Mouse (Mus musculus): ENCODE results near the gene D17Wsu92e. TPM values are rescaled to one million over a fixed set of nuclear protein-coding genes. Genes with fewer than 3 reads are reported as not detected.

D17Wsu92e gene
- 100 to 1,000 TPM; 219 to 228 TPM for total RNA-seq (2021)
- long read RNA-seq, experiment 1, transcript D17Wsu92e-202 (5 exons, 3,573 nt), result minor isoform, 13 of 153 reads
- long read RNA-seq, experiment 1, transcript D17Wsu92e-203 (5 exons, 3,892 nt), result major isoform, 64 of 153 reads
- long read RNA-seq, experiment 1, transcript D17Wsu92e-206 (4 exons, 1,348 nt), result minor isoform, 7 of 153 reads
- long read RNA-seq, experiment 1, partial matches to known transcripts, result 12 of 153 reads
- long read RNA-seq, experiment 1, other reads (novel, unspliced or antisense), result 57 of 153 reads
- long read RNA-seq, experiment 2, transcript D17Wsu92e-203 (5 exons, 3,892 nt), result major isoform, 59 of 137 reads
- long read RNA-seq, experiment 2, transcript D17Wsu92e-202 (5 exons, 3,573 nt), result minor isoform, 12 of 137 reads
- long read RNA-seq, experiment 2, transcript D17Wsu92e-206 (4 exons, 1,348 nt), result minor isoform, 6 of 137 reads
- long read RNA-seq, experiment 2, partial matches to known transcripts, result 7 of 137 reads
- long read RNA-seq, experiment 2, other reads (novel, unspliced or antisense), result 53 of 137 reads

- peak within 1 kb of the TSS; percentile 96 for H3K27ac ChIP-seq
- intact Hi-C loops (cut with DNase I), result loop anchor here (1.0 kb wide), 1 partner anchor 20 kb away; no protein-coding TSS in a partner anchor
- no peak; the same call in 1 of the 2 replicates for TF ChIP-seq CTCF (IDR thresholded peaks at IDR 0.05)
- peak within 1 kb of the TSS; percentile 85 for H3K4me3 ChIP-seq
- DNase-seq (ENCODE audit: extremely low spot score in 1 of 2, low spot score in 2 of 2), result peak; percentile 97 to 98
These were observed at the start of gene D17Wsu92e for GRCm38 (mm10) chr17:27820568-27821406. D17Wsu92e (minus strand) TSS chr17:27820648.

- intact Hi-C loops (cut with DNase I), result no loop called here
- Histone ChIP-seq H3K27ac (no peak overlapping the region), H3K4me3 (no peak overlapping the region)
- DNase-seq (ENCODE audit: extremely low spot score in 1 of 2, low spot score in 2 of 2), result no peak
- no peak for TF ChIP-seq CTCF (IDR thresholded peaks at IDR 0.05)
These were observed 46.3 kb upstream of the D17Wsu92e start for GRCm38 (mm10) chr17:27866737-27867136.

GRCm38 (mm10) chr17:27865461-27865860 is 45.0 kb upstream of the D17Wsu92e start:
- DNase-seq (ENCODE audit: extremely low spot score in 1 of 2, low spot score in 2 of 2), result no peak
- intact Hi-C loops (cut with DNase I), result no loop called here
- peak; percentile 29 for TF ChIP-seq CTCF (IDR thresholded peaks at IDR 0.05)
- no peak overlapping the region for H3K27ac ChIP-seq
- H3K4me3 ChIP-seq, result no peak overlapping the region

GRCm38 (mm10) chr17:27859131-27859530 is 38.7 kb upstream of the D17Wsu92e start:
- Histone ChIP-seq H3K27ac (no peak overlapping the region), H3K4me3 (no peak overlapping the region)
- no peak for TF ChIP-seq CTCF (IDR thresholded peaks at IDR 0.05)
- intact Hi-C loops (cut with DNase I), result no loop called here
- DNase-seq (ENCODE audit: extremely low spot score in 1 of 2, low spot score in 2 of 2), result no peak

- no peak for TF ChIP-seq CTCF (IDR thresholded peaks at IDR 0.05)
- DNase-seq (ENCODE audit: extremely low spot score in 1 of 2, low spot score in 2 of 2), result no peak
- intact Hi-C loops (cut with DNase I), result loop anchor here (2.0 kb wide), 1 partner anchor 49 kb away; no protein-coding TSS in a partner anchor
- H3K4me3 ChIP-seq, result peak overlapping the region; percentile 96
- no peak overlapping the region for H3K27ac ChIP-seq
These were observed 37.4 kb upstream of the D17Wsu92e start for GRCm38 (mm10) chr17:27857649-27858475.

GRCm38 (mm10) chr17:27856798-27857648 is 36.6 kb upstream of the D17Wsu92e start:
- intact Hi-C loops (cut with DNase I), result loop anchor here (2.0 kb wide), 1 partner anchor 50 kb away; no protein-coding TSS in a partner anchor
- TF ChIP-seq CTCF (IDR thresholded peaks at IDR 0.05), result no peak
- peak overlapping the region; percentile 96 for H3K4me3 ChIP-seq
- peak in 1 of 2 experiments; percentile 38 for DNase-seq (ENCODE audit: extremely low spot score in 1 of 2, low spot score in 2 of 2)
- peak overlapping the region; percentile 86 for H3K27ac ChIP-seq

- Histone ChIP-seq H3K27ac (peak within 1 kb of the TSS; percentile 86), H3K4me3 (peak within 1 kb of the TSS; percentile 96)
- DNase-seq (ENCODE audit: extremely low spot score in 1 of 2, low spot score in 2 of 2), result peak; percentile 83
- intact Hi-C loops (cut with DNase I), result loop anchor here (2.0 kb wide), 1 partner anchor 50 kb away; no protein-coding TSS in a partner anchor
- no peak; the same call in 1 of the 2 replicates for TF ChIP-seq CTCF (IDR thresholded peaks at IDR 0.05)
These were observed 35.9 kb upstream of the D17Wsu92e start, which contains the start of gene Uhrf1bp1 for GRCm38 (mm10) chr17:27856265-27856797. Uhrf1bp1 (plus strand) TSS chr17:27856441.

GRCm38 (mm10) chr17:27851076-27851475 is 30.6 kb upstream of the D17Wsu92e start:
- no peak for DNase-seq (ENCODE audit: extremely low spot score in 1 of 2, low spot score in 2 of 2)
- intact Hi-C loops (cut with DNase I), result no loop called here
- Histone ChIP-seq H3K4me3 (no peak overlapping the region), H3K27ac (no peak overlapping the region)
- TF ChIP-seq CTCF (IDR thresholded peaks at IDR 0.05), result no peak

GRCm38 (mm10) chr17:27848351-27848750 is 27.9 kb upstream of the D17Wsu92e start:
- intact Hi-C loops (cut with DNase I), result no loop called here

More at GRCm38 (mm10) chr17:27848351-27848750, 27.9 kb upstream of the D17Wsu92e start:
- TF ChIP-seq CTCF (IDR thresholded peaks at IDR 0.05), result no peak; the same call in 1 of the 2 replicates
- H3K27ac ChIP-seq, result no peak overlapping the region
- no peak for DNase-seq (ENCODE audit: extremely low spot score in 1 of 2, low spot score in 2 of 2)
- no peak overlapping the region for H3K4me3 ChIP-seq

Data from left cerebral cortex, adult 2 months (tissue).